Mouse (Mus musculus) CH12.LX (cell line): Measurements from ENCODE around the gene Plekha5.

Experiments used
- CTCF ChIP-seq, 2 experiments: IDR thresholded peaks in 1 of 2; conservative IDR thresholded peaks in 1 of 2; 2 replicates each; pipeline ENCODE4 v1.5.1; 2011 to 2012; ENCODE audit warnings: low read depth in 2 of 2, low read length in 2 of 2, improper control_type of control experiment in 1 of 2, inconsistent platforms in 1 of 2, mild to moderate bottlenecking in 1 of 2, moderate library complexity in 1 of 2
- EP300 ChIP-seq: IDR thresholded peaks from 2 replicates; pipeline ENCODE4 v1.6.1; 2011; ENCODE audit warnings: low read length, improper control_type of control experiment
- ETS1 ChIP-seq: conservative IDR thresholded peaks from 2 replicates; pipeline ENCODE4 v1.6.1; 2012; ENCODE audit warnings: low read depth, mild to moderate bottlenecking, inconsistent platforms, low read length, improper control_type of control experiment, moderate library complexity
- NELFE ChIP-seq: IDR thresholded peaks from 2 replicates; pipeline ENCODE4 v1.6.1; 2011; ENCODE audit warnings: low read depth, low read length, improper control_type of control experiment
- POLR2A ChIP-seq: IDR thresholded peaks from 2 replicates; pipeline ENCODE4 v1.6.1; 2011; ENCODE audit warnings: low read depth, mild to moderate bottlenecking, improper control_type of control experiment, low read length
- POLR2AphosphoS2 ChIP-seq: IDR thresholded peaks from 2 replicates; pipeline ENCODE4 v1.6.1; 2011; ENCODE audit warnings: low read depth, low read length, improper control_type of control experiment
- TCF12 ChIP-seq: IDR thresholded peaks from 2 replicates; pipeline ENCODE4 v1.6.1; 2014; ENCODE audit warnings: low read depth, mild to moderate bottlenecking, inconsistent platforms, low read length, improper control_type of control experiment
- USF2 ChIP-seq: conservative IDR thresholded peaks from 2 replicates; pipeline ENCODE4 v1.6.1; 2011; ENCODE audit warnings: low read depth, low read length, improper control_type of control experiment
- ZNF384 ChIP-seq: IDR thresholded peaks from 2 replicates; pipeline ENCODE4 v1.6.1; 2012; ENCODE audit warnings: low read depth, low read length, improper control_type of control experiment, inconsistent platforms

- TF ChIP-seq CTCF (conservative IDR thresholded peaks at IDR 0.05 in 1 of 2, IDR thresholded peaks at IDR 0.05 in 1 of 2; ENCODE audit: low read depth in 2 of 2, low read length in 2 of 2) (no peak), POLR2A (no peak), EP300 (no peak; the same call in 1 of the 2 replicates), ZNF384 (no peak), ETS1 (no peak), TCF12 (no peak), USF2 (no peak), POLR2AphosphoS2 (no peak), NELFE (no peak)
Observed at GRCm38 (mm10) chr6:140598516-140598915, 174.7 kb downstream of the Plekha5 start.
